Mouse (Mus musculus): ENCODE data around the gene Vmn1r188. TPM values are rescaled to one million over a fixed set of nuclear protein-coding genes. Genes with fewer than 3 reads are reported as not detected.
"Not testable (repeated sequence)": the region's sequence is repeated elsewhere in the genome, so short reads cannot be mapped to it uniquely, and the experiment has no call there.

Vmn1r188 gene
- total RNA-seq, 2 experiments from 2014 or later, result not detected

GRCm38 (mm10) chr13:22044432-22045155 is 39.6 kb upstream of the Vmn1r188 start:
- DNase-seq, result no peak
- intact Hi-C loops (cut with DNase I), result loop anchor here (5.0 to 10.0 kb wide), 4 partner anchors 1550 to 1718 kb away; partner anchors contain the start of genes Hist1h1a, Hist1h2ac, Hist1h2bb and Hist1h2bc

GRCm38 (mm10) chr13:22045311-22045710 is 38.9 kb upstream of the Vmn1r188 start:
- intact Hi-C loops (cut with DNase I), result loop anchor here (10.0 kb wide), 1 partner anchor 1549 kb away; no protein-coding TSS in a partner anchor
- DNase-seq, result no peak

- intact Hi-C loops (cut with DNase I), result loop anchor here (10.0 kb wide), 1 partner anchor 1546 kb away; no protein-coding TSS in a partner anchor
- no peak for DNase-seq
Measured at GRCm38 (mm10) chr13:22049041-22049440, 35.2 kb upstream of the Vmn1r188 start.

- intact Hi-C loops (cut with DNase I), result loop anchor here (10.0 kb wide), 1 partner anchor 1545 kb away; no protein-coding TSS in a partner anchor
- DNase-seq, result peak in 1 of 2 experiments; percentile 13
Measured at GRCm38 (mm10) chr13:22049737-22050440, 34.4 kb upstream of the Vmn1r188 start.

GRCm38 (mm10) chr13:22050591-22051522 is 33.4 kb upstream of the Vmn1r188 start:
- DNase-seq, result peak; percentile 90
- intact Hi-C loops (cut with DNase I), result no loop called here

- no peak for DNase-seq
- intact Hi-C loops (cut with DNase I), result no loop called here
Measured at GRCm38 (mm10) chr13:22051523-22051859, 32.7 kb upstream of the Vmn1r188 start.

- no peak for DNase-seq
- intact Hi-C loops (cut with DNase I), result no loop called here
Measured at GRCm38 (mm10) chr13:22053754-22054153, 30.5 kb upstream of the Vmn1r188 start.

GRCm38 (mm10) chr13:22061422-22061821 is 22.8 kb upstream of the Vmn1r188 start:
- intact Hi-C loops (cut with DNase I), result no loop called here

GRCm38 (mm10) chr13:22063468-22063867 is 20.8 kb upstream of the Vmn1r188 start:
- no peak for DNase-seq
- intact Hi-C loops (cut with DNase I), result no loop called here

More at GRCm38 (mm10) chr13:22061422-22061821, 22.8 kb upstream of the Vmn1r188 start:
- DNase-seq, result no peak

GRCm38 (mm10) chr13:22105724-22106123 is 21.5 kb downstream of the Vmn1r188 start, which contains the start of gene Vmn1r189:
Gene Vmn1r189, minus strand, starts transcription at chr13:22105824.
- intact Hi-C loops (cut with DNase I); DNase-seq: not testable (repeated sequence)

GRCm38 (mm10) chr13:22136495-22137293 is 52.5 kb downstream of the Vmn1r188 start:
- DNase-seq; intact Hi-C loops (cut with DNase I): not testable (repeated sequence)

Small RNA genes within 50 kb of the gene (microRNA-seq; reads per million reads assigned to microRNA genes)
- gene Gm26300 (0 reads per million in 2 experiments), gene Gm44390 (0 reads per million in 2 experiments), gene Gm44486 (0 reads per million in 2 experiments)

Other genes with a start within 250 kb of the Vmn1r188 start
- gene Zfp184, start 139.3 kb upstream of the Vmn1r188 start, total RNA-seq (2021), result under 1 TPM; 0.62 to 0.90 TPM
- gene Pom121l2, start 103.2 kb upstream of the Vmn1r188 start, total RNA-seq (2021), result not detected
- 10 to 100 TPM in 1 of 2 experiments, not detected in 1; 11.6 TPM for gene Prss16, start 74.7 kb upstream of the Vmn1r188 start, total RNA-seq (2021)
- 100 to 1,000 TPM in 1 of 2 experiments, 10 to 100 TPM in 1; 69.3 to 132 TPM for gene Hist1h2ah, start 48.9 kb upstream of the Vmn1r188 start, total RNA-seq (2021)
- 100 to 1,000 TPM in 1 of 2 experiments, 10 to 100 TPM in 1; 67.9 to 160 TPM for gene Hist1h2bk, start 48.6 kb upstream of the Vmn1r188 start, total RNA-seq (2021)
- 10 to 100 TPM; 29.6 to 55.4 TPM for gene Hist1h4i, start 43.1 kb upstream of the Vmn1r188 start, total RNA-seq (2021)
- gene Hist1h2ag, start 41.5 kb upstream of the Vmn1r188 start, total RNA-seq (2021), result 100 to 1,000 TPM in 1 of 2 experiments, 10 to 100 TPM in 1; 44.4 to 112 TPM
- 10 to 100 TPM; 36.4 to 83.6 TPM for gene Hist1h2bj, start 41.2 kb upstream of the Vmn1r188 start, total RNA-seq (2021)
- not detected for gene Vmn1r189, start 21.4 kb downstream of the Vmn1r188 start, total RNA-seq (2021)
- not detected for gene Vmn1r191, start 99.5 kb downstream of the Vmn1r188 start, total RNA-seq (2021)
- gene Vmn1r192, start 106.7 kb downstream of the Vmn1r188 start, total RNA-seq (2021), result not detected
- gene Vmn1r193, start 138.7 kb downstream of the Vmn1r188 start, total RNA-seq (2021), result not detected
- gene Vmn1r194, start 159.8 kb downstream of the Vmn1r188 start, total RNA-seq (2021), result not detected
- not detected for gene Vmn1r195, start 186.1 kb downstream of the Vmn1r188 start, total RNA-seq (2021)
- not detected for gene Vmn1r196, start 205.5 kb downstream of the Vmn1r188 start, total RNA-seq (2021)
- gene Vmn1r197, start 240.1 kb downstream of the Vmn1r188 start, total RNA-seq (2021), result not detected

All from heart, postnatal 14 days (tissue).